Mouse (Mus musculus) C2C12 (cell line): ENCODE data around the gene Slc25a43. TPM values are rescaled to one million over a fixed set of nuclear protein-coding genes. Genes with fewer than 3 reads are reported as not detected.

Experiments
- H3K27me3 ChIP-seq: one replicate; pipeline ENCODE4 v1.6.1; 2011; ENCODE audit not compliant: control insufficient read depth, insufficient read depth, insufficient read length
- H3K36me3 ChIP-seq: one replicate; pipeline ENCODE4 v1.6.1; 2011; ENCODE audit not compliant: control insufficient read depth, insufficient read depth
- H3K4me3 ChIP-seq: one replicate; pipeline ENCODE4 v1.5.1; 2011; ENCODE audit warnings: mild to moderate bottlenecking, control low read depth; ENCODE audit not compliant: poor library complexity, insufficient read depth, severe bottlenecking
- H3K79me2 ChIP-seq: one replicate; pipeline ENCODE4 v1.6.1; 2011; ENCODE audit not compliant: control insufficient read depth, insufficient read depth
- H3K79me3 ChIP-seq: one replicate; pipeline ENCODE4 v1.6.1; 2011; ENCODE audit warnings: low read depth, control low read depth
- H3ac ChIP-seq: one replicate; pipeline ENCODE3; 2011; ENCODE audit warnings: low read depth; ENCODE audit not compliant: control insufficient read depth, insufficient read length
- CEBPB ChIP-seq: IDR thresholded peaks from one replicate; pipeline ENCODE4 v1.6.1; 2011; ENCODE audit warnings: low read depth, mild to moderate bottlenecking, control low read depth, moderate library complexity
- CTCF ChIP-seq: IDR thresholded peaks from one replicate; pipeline ENCODE4 v1.5.1; 2011; ENCODE audit not compliant: control insufficient read depth, insufficient read depth, insufficient read length
- FOSL1 ChIP-seq: IDR thresholded peaks from one replicate; pipeline ENCODE4 v1.8.0; 2011; ENCODE audit warnings: mild to moderate bottlenecking, low read length; ENCODE audit not compliant: poor library complexity, insufficient read depth, severe bottlenecking
- MAX ChIP-seq: IDR thresholded peaks from one replicate; pipeline ENCODE4 v1.6.1; 2011; ENCODE audit warnings: mild to moderate bottlenecking, control low read depth
- MYOD1 ChIP-seq: IDR thresholded peaks from one replicate; pipeline ENCODE4 v1.6.1; 2011; ENCODE audit warnings: low read depth; ENCODE audit not compliant: control insufficient read depth, insufficient read length
- MYOG ChIP-seq: IDR thresholded peaks from one replicate; pipeline ENCODE4 v1.6.1; 2011; ENCODE audit not compliant: control insufficient read depth, insufficient read length; ENCODE audit errors: extremely low read depth
- USF1 ChIP-seq: IDR thresholded peaks from one replicate; pipeline ENCODE4 v1.6.1; 2011; ENCODE audit warnings: low read depth, mild to moderate bottlenecking, control low read depth, moderate library complexity
- polyA plus RNA-seq: library from polyadenylated mRNA; unstranded; fragments of >200 nt; fragmentation: generic; extraction: Trizol; gene quantifications from one replicate; pipeline ENCODE4 v1.2.1, GENCODE M21; 2012; ENCODE audit warnings: missing spikeins

Slc25a43 gene
- polyA plus RNA-seq, 1 experiment = 1.2 TPM

GRCm38 (mm10) chrX:36763298-36763933, 20.0 kb downstream of the Slc25a43 start:
- no peaks in the 10 kb centered on the region for H3K79me2 ChIP-seq
- no peaks in the 10 kb centered on the region for H3K27me3 ChIP-seq
- no peaks in the 10 kb centered on the region for H3K36me3 ChIP-seq
- H3ac ChIP-seq = no peak overlapping the region
- no peaks in the 10 kb centered on the region for H3K79me3 ChIP-seq
- H3K4me3 ChIP-seq = no peak overlapping the region
- TF ChIP-seq MYOG = no peak
- no peak for TF ChIP-seq CEBPB
- TF ChIP-seq FOSL1 = no peak
- no peak for TF ChIP-seq CTCF
- TF ChIP-seq MYOD1 = no peak
- TF ChIP-seq MAX = no peak
- no peak for TF ChIP-seq USF1

GRCm38 (mm10) chrX:36763934-36764317, 20.5 kb downstream of the Slc25a43 start:
- Histone ChIP-seq H3K27me3 (no peaks in the 10 kb centered on the region), H3ac (no peak overlapping the region), H3K4me3 (no peak overlapping the region), H3K79me3 (no peaks in the 10 kb centered on the region), H3K36me3 (no peaks in the 10 kb centered on the region), H3K79me2 (no peaks in the 10 kb centered on the region)
- TF ChIP-seq MYOG (no peak), FOSL1 (no peak), USF1 (no peak), CEBPB (no peak), MAX (no peak), CTCF (no peak), MYOD1 (no peak)

GRCm38 (mm10) chrX:36767386-36767785, 23.9 kb downstream of the Slc25a43 start:
- no peaks in the 10 kb centered on the region for H3K79me2 ChIP-seq
- H3K4me3 ChIP-seq = no peak overlapping the region
- no peak overlapping the region for H3ac ChIP-seq
- TF ChIP-seq MYOD1 (no peak), MYOG (no peak), CEBPB (no peak), MAX (no peak), CTCF (no peak), FOSL1 (no peak), USF1 (no peak)
- no peaks in the 10 kb centered on the region for H3K36me3 ChIP-seq
- H3K79me3 ChIP-seq = no peaks in the 10 kb centered on the region
- H3K27me3 ChIP-seq = no peaks in the 10 kb centered on the region

GRCm38 (mm10) chrX:36772591-36772990, 29.1 kb downstream of the Slc25a43 start:
- Histone ChIP-seq H3K79me3 (no peaks in the 10 kb centered on the region), H3K4me3 (no peak overlapping the region), H3K36me3 (no peaks in the 10 kb centered on the region), H3K27me3 (no peaks in the 10 kb centered on the region), H3ac (no peak overlapping the region), H3K79me2 (no peaks in the 10 kb centered on the region)
- no peak for TF ChIP-seq USF1
- no peak for TF ChIP-seq CTCF
- no peak for TF ChIP-seq FOSL1
- TF ChIP-seq MYOG = no peak

GRCm38 (mm10) chrX:36775520-36775919, 32.1 kb downstream of the Slc25a43 start:
- H3K79me3 ChIP-seq = no peaks in the 10 kb centered on the region
- no peak for TF ChIP-seq CTCF
- no peak for TF ChIP-seq USF1
- no peak for TF ChIP-seq MYOG
- no peak for TF ChIP-seq FOSL1
- no peak for TF ChIP-seq CEBPB
- no peak for TF ChIP-seq MYOD1
- no peak for TF ChIP-seq MAX

GRCm38 (mm10) chrX:36777694-36778093, 34.2 kb downstream of the Slc25a43 start:
- TF ChIP-seq CTCF (no peak), MYOG (no peak), CEBPB (no peak), MAX (no peak), USF1 (no peak), MYOD1 (no peak), FOSL1 (no peak)
- no peaks in the 10 kb centered on the region for H3K27me3 ChIP-seq
- no peak overlapping the region for H3K4me3 ChIP-seq
- H3K36me3 ChIP-seq = no peaks in the 10 kb centered on the region
- H3K79me2 ChIP-seq = no peaks in the 10 kb centered on the region
- H3ac ChIP-seq = no peak overlapping the region
- no peaks in the 10 kb centered on the region for H3K79me3 ChIP-seq

More at GRCm38 (mm10) chrX:36775520-36775919, 32.1 kb downstream of the Slc25a43 start:
- Histone ChIP-seq H3ac (no peak overlapping the region), H3K36me3 (no peaks in the 10 kb centered on the region), H3K4me3 (no peak overlapping the region), H3K79me2 (no peaks in the 10 kb centered on the region), H3K27me3 (no peaks in the 10 kb centered on the region)
